ENCODE assay signal across 14 mouse cellular contexts in the genomic region with DNA sequence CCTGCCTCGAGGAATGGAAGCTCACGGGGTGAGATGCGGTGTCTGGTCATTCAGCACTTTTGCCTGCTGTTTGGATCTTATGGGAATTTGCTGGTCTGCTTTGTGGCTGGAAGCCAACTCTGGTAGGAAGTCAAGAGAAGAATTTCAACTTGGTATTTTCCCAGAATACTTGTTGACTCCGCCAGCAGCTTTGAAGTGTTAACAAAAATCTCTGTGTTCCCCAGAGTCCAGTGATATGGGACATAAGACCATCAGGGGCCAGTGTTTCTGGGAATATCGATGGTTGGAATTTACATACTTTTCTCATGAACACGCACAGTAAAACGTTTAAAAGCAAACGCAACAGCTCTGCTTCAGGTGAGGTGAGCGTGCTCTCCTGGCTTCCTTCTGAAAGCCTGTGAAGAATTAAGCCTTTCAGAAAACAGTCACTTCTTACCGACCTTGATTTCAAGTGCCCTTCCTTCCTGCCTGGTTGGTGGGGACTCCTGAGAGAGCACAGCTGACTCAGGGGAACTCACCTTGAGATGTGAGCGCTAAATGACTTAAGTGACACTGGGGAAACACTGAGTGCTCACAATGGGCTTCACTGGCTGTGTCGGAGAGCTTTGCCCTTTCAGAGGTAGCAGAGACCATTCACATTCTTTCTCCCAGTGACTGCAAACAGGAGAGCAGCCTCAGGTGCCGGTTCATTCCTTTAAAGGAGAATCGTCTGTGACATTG.
DNase-seq lines count a peak whose midpoint lies in the region; ATAC-seq and TF ChIP-seq lines count a peak whose summit lies in the region.
"Had no signal": no experiment of that assay in that cellular context is flagged by ENCODE, and none has a peak within 500 bp of the region (broad histone marks: within the 10 kb centered on the region; RNA-seq: fewer than 3 reads in every experiment).

No protein-coding gene starts in this region.

- peak overlapping the region; percentile 4; the same call in 1 of the 2 replicates for H3K4me2 ChIP-seq in heart, postnatal 0 days (ENCODE audit: low read depth, low read length)
- H3K4me2 ChIP-seq in lung, embryonic 15.5 days, result peak overlapping the region; percentile 34
- 0 out of 2 replicates have a peak overlapping the region, but pooled peaks have one; percentile 4 for H3K4me2 ChIP-seq in stomach, postnatal 0 days (replicated peaks; ENCODE audit: low read depth)
- H3K4me2 ChIP-seq: liver, embryonic 15.5 days had no signal

- no peaks in the 10 kb centered on the region for H3K27me3 ChIP-seq in heart, postnatal 0 days (ENCODE audit: control insufficient read depth, insufficient read depth, low read length)
- no peaks in the 10 kb centered on the region for H3K27me3 ChIP-seq in lung, embryonic 15.5 days
- H3K27me3 ChIP-seq in stomach, postnatal 0 days (ENCODE audit: control insufficient read depth, insufficient read depth, low read length), result no peaks in the 10 kb centered on the region
- H3K27me3 ChIP-seq: liver, embryonic 15.5 days had no signal

- no peak for TF ChIP-seq EP300 in heart, postnatal 0 days (IDR thresholded peaks at IDR 0.05; ENCODE audit: low read depth)
- TF ChIP-seq EP300 in stomach, postnatal 0 days (optimal IDR thresholded peaks at IDR 0.05), result no peak

- H3K4me3 ChIP-seq in heart, postnatal 0 days (ENCODE audit: low read depth, low read length), result no peak overlapping the region
- no peak overlapping the region for H3K4me3 ChIP-seq in lung, embryonic 15.5 days
- no peak overlapping the region for H3K4me3 ChIP-seq in stomach, postnatal 0 days (ENCODE audit: low read depth, low read length)
- H3K4me3 ChIP-seq: liver, embryonic 15.5 days; midbrain, embryonic 10.5 days; myocyte had no signal

- peak overlapping the region; percentile 63 for H3K27ac ChIP-seq in heart, postnatal 0 days (ENCODE audit: low read depth)
- H3K27ac ChIP-seq in lung, embryonic 15.5 days, result peak overlapping the region; percentile 49
- H3K27ac ChIP-seq in stomach, postnatal 0 days (replicated peaks), result 0 out of 2 replicates have a peak overlapping the region, but pooled peaks have one; percentile 24
- H3K27ac ChIP-seq: liver, embryonic 15.5 days; midbrain, embryonic 10.5 days had no signal

- no peak for TF ChIP-seq CTCF in heart, postnatal 0 days (IDR thresholded peaks at IDR 0.05; ENCODE audit: low read depth)
- no peak for TF ChIP-seq CTCF in stomach, postnatal 0 days (IDR thresholded peaks at IDR 0.05; ENCODE audit: low read depth)

- H3K9me3 ChIP-seq in heart, postnatal 0 days (replicated peaks; ENCODE audit: control insufficient read depth, low read length), result no peaks in the 10 kb centered on the region
- H3K9me3 ChIP-seq in lung, embryonic 15.5 days, result no peaks in the 10 kb centered on the region
- no peaks in the 10 kb centered on the region for H3K9me3 ChIP-seq in stomach, postnatal 0 days (ENCODE audit: control insufficient read depth, low read length)
- H3K9me3 ChIP-seq: liver, embryonic 15.5 days; midbrain, embryonic 10.5 days had no signal

- peak; percentile 42 for DNase-seq in adrenal gland, postnatal 10 days
- DNase-seq in adrenal gland, adult 8-10 months, result no peak
- peak; percentile 68 for DNase-seq in heart, postnatal 0 days (ENCODE audit: low spot score)
- no peak for DNase-seq in heart, postnatal 36 days
- DNase-seq in lung, postnatal 25 days (ENCODE audit: low spot score), result no peak
- no peak for DNase-seq in stomach, postnatal 0 days (ENCODE audit: low spot score)
- DNase-seq: cerebellum, adult 18-20 months; right cerebral cortex, postnatal 4 days had no signal

- 0 out of 2 replicates have a peak, but pooled peaks have one; percentile 32 for ATAC-seq in heart, postnatal 0 days (ENCODE audit: insufficient read depth, low read depth)
- ATAC-seq in lung, embryonic 15.5 days (ENCODE audit: borderline replicate concordance, extremely low read depth, low FRiP score, low TSS enrichment), result peak; percentile 37; the same call in 1 of the 2 replicates
- ATAC-seq in stomach, postnatal 0 days (ENCODE audit: low FRiP score, low TSS enrichment), result no peak
- no peak for ATAC-seq in erythroblast, adult 5-6 weeks (replicated peaks; ENCODE audit: low FRiP score, poor library complexity, severe bottlenecking)
- ATAC-seq: hindbrain, embryonic 16.5 days had no signal

- no peak overlapping the region; the same call in 1 of the 2 replicates for H3K9ac ChIP-seq in heart, postnatal 0 days (replicated peaks; ENCODE audit: low read depth, low read length)
- H3K9ac ChIP-seq in lung, embryonic 15.5 days, result no peak overlapping the region
- no peak overlapping the region for H3K9ac ChIP-seq in stomach, postnatal 0 days (ENCODE audit: low read length)
- H3K9ac ChIP-seq: liver, embryonic 15.5 days had no signal

- peaks cover 14% of the 10 kb centered on the region; the same call in 1 of the 2 replicates for H3K4me1 ChIP-seq in heart, postnatal 0 days (ENCODE audit: control insufficient read depth, insufficient read depth)
- H3K4me1 ChIP-seq in lung, embryonic 15.5 days, result peaks cover 20% of the 10 kb centered on the region
- H3K4me1 ChIP-seq in stomach, postnatal 0 days (replicated peaks; ENCODE audit: control insufficient read depth, insufficient read depth), result 0 out of 2 replicates have a peak, but pooled peaks cover 2% of the 10 kb centered on the region
- H3K4me1 ChIP-seq: liver, embryonic 15.5 days; midbrain, embryonic 10.5 days had no signal

- H3K36me3 ChIP-seq in heart, postnatal 0 days (replicated peaks; ENCODE audit: control insufficient read depth, insufficient read depth, low read length), result peaks cover 20% of the 10 kb centered on the region
- H3K36me3 ChIP-seq in lung, embryonic 15.5 days, result no peaks in the 10 kb centered on the region
- H3K36me3 ChIP-seq in stomach, postnatal 0 days (ENCODE audit: control insufficient read depth, insufficient read depth, low read length), result no peaks in the 10 kb centered on the region; the same call in 1 of the 2 replicates
- H3K36me3 ChIP-seq: liver, embryonic 15.5 days; midbrain, embryonic 10.5 days had no signal

- intact Hi-C loops in heart, postnatal 36 days (cut with DNase I), result loop anchor here (5.0 kb wide), 1 partner anchor 214 kb away; no protein-coding TSS in a partner anchor

- 27% methylated on average over 14 of the region's 14 CpGs for WGBS in heart, postnatal 0 days
- WGBS in lung, embryonic 15.5 days, result 32% methylated on average over 14 of the region's 14 CpGs
- WGBS in stomach, postnatal 0 days, result 28% methylated on average over 14 of the region's 14 CpGs

Comparison
In these comparisons a context has a peak if more than half of its experiments do, and no peak if none do; other contexts are left out.
1. DNase-seq: peak in adrenal gland, postnatal 10 days (single experiment) and heart, postnatal 0 days (single experiment); none in adrenal gland, adult 8-10 months (single experiment), heart, postnatal 36 days (0 of 2), lung, postnatal 25 days (single experiment) and stomach, postnatal 0 days (single experiment).
2. ATAC-seq: peak in heart, postnatal 0 days (single experiment) and lung, embryonic 15.5 days (single experiment); none in stomach, postnatal 0 days (single experiment) and erythroblast, adult 5-6 weeks (single experiment).
3. Peak in every context shown above with its lines, with median percentiles within 50 percentile points of each other: H3K27ac ChIP-seq and H3K4me2 ChIP-seq.